ENCODE assay signal across 18 mouse cellular contexts in the genomic region with DNA sequence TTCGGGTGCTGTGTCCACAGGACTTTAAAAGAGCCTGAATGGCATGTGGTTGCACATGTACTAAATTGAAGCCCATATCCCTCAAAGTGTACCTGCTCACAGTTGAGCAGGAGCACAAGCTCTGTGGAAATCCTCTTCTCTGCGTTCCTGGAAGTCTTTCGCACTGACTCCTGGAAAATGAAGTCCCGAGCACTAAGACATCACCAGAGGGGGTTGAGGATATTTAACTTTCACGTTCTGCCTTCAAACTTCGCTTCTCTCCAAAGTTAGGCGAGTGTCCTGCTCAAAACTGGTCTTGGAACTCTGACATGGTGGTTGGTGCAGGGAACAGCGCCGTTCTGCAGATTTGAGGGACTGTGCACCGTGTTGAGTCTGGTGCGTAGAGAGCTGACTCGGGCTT. TPM values are rescaled to one million over a fixed set of nuclear protein-coding genes. Genes with fewer than 3 reads are reported as not detected.
DNase-seq lines count a peak whose midpoint lies in the region; ATAC-seq lines count a peak whose summit lies in the region.
"Had no signal": no experiment of that assay in that cellular context is flagged by ENCODE, and none has a peak within 500 bp of the region (broad histone marks: within the 10 kb centered on the region; RNA-seq: fewer than 3 reads in every experiment).

No protein-coding gene starts in this region.

- H3K27me3 ChIP-seq in heart, embryonic 10.5 days (ENCODE audit: insufficient read depth, poor library complexity, severe bottlenecking): no peaks in the 10 kb centered on the region
- H3K27me3 ChIP-seq: embryonic facial prominence, embryonic 12.5 days; heart, embryonic 13.5 days; hindbrain, embryonic 12.5 days; midbrain, embryonic 12.5 days; Patski had no signal

- no peak overlapping the region for H3K27ac ChIP-seq in heart, embryonic 10.5 days
- H3K27ac ChIP-seq: embryonic facial prominence, embryonic 12.5 days; heart, embryonic 13.5 days; hindbrain, embryonic 12.5 days; midbrain, embryonic 12.5 days; stomach, postnatal 0 days had no signal

- H3K4me3 ChIP-seq in heart, embryonic 10.5 days: no peak overlapping the region
- H3K4me3 ChIP-seq: embryonic facial prominence, embryonic 12.5 days; heart, embryonic 13.5 days; hindbrain, embryonic 12.5 days; midbrain, embryonic 12.5 days had no signal

- no peaks in the 10 kb centered on the region for H3K9me3 ChIP-seq in heart, embryonic 10.5 days
- H3K9me3 ChIP-seq: embryonic facial prominence, embryonic 12.5 days; heart, embryonic 13.5 days; hindbrain, embryonic 12.5 days; midbrain, embryonic 12.5 days had no signal

- H3K36me3 ChIP-seq in heart, embryonic 10.5 days: no peaks in the 10 kb centered on the region
- H3K36me3 ChIP-seq: embryonic facial prominence, embryonic 12.5 days; heart, embryonic 13.5 days; hindbrain, embryonic 12.5 days; midbrain, embryonic 12.5 days had no signal

- H3K4me1 ChIP-seq in heart, embryonic 10.5 days: peaks cover 7% of the 10 kb centered on the region; the same call in 1 of the 2 replicates
- H3K4me1 ChIP-seq: embryonic facial prominence, embryonic 12.5 days had no signal

- peak; percentile 23 to 42 for DNase-seq in heart, adult 18-20 months
- no peak for DNase-seq in heart, embryonic 10.5 days (ENCODE audit: low spot score)
- peak; percentile 16 to 43 for DNase-seq in left cerebral cortex, adult 18-20 months (ENCODE audit: low spot score in 2 of 2)
- no peak for DNase-seq in left cerebral cortex, postnatal 4 days
- DNase-seq in R1 (ENCODE audit: low read depth, low spot score): peak; percentile 43
- DNase-seq in layer of hippocampus, postnatal 36 days: peak; percentile 14 to 37
- DNase-seq in spleen, postnatal 10 days (ENCODE audit: low spot score in 2 of 2): no peak
- DNase-seq: cerebellum, postnatal 36 days; spleen, adult 18-20 months; thymus, postnatal 36 days had no signal

- intact Hi-C loops in left cerebral cortex, postnatal 4 days (cut with DNase I): loop anchor here (5.0 kb wide), 1 partner anchor 1455 kb away; no protein-coding TSS in a partner anchor

- no peak for ATAC-seq in CD4-positive, CD25-positive, alpha-beta regulatory T cell, adult 4 months
- ATAC-seq: intestine, embryonic 16.5 days; Patski had no signal

- 79% methylated on average over 12 of the region's 12 CpGs for WGBS in heart, embryonic 10.5 days

RNA-seq across cellular contexts. Expression of a gene that starts 3.7 kb away (rescaled TPM):
- total RNA-seq in heart, adult 18-20 months (2021): 1 to 10 TPM; 1.2 to 4.1 TPM
- 2.0 and 3.0 TPM in 2 replicates for polyA plus RNA-seq in heart, embryonic 10.5 days (2016; fragmentation: Nextera tagmentation; extraction: Ambion mirVana)
- total RNA-seq in left cerebral cortex, adult 18-20 months (2021): 1 to 10 TPM; 3.1 to 3.2 TPM
- 1 to 10 TPM; 1.2 to 2.4 TPM for total RNA-seq in left cerebral cortex, postnatal 4 days (2021)
- total RNA-seq in layer of hippocampus, postnatal 36 days (2021): 1 to 10 TPM; 2.3 to 2.5 TPM
- polyA plus RNA-seq in CD4-positive, CD25-positive, alpha-beta regulatory T cell, adult 4 months (2017; shearing (Covaris generic)): 1 to 10 TPM; 2.2 to 5.6 TPM

RNA-seq across cellular contexts. Expression of a gene that starts 4.0 kb away (rescaled TPM):
- 1 to 10 TPM; 1.0 to 1.3 TPM for total RNA-seq in heart, adult 18-20 months (2021)
- 0.23 and 0.49 TPM in 2 replicates for polyA plus RNA-seq in heart, embryonic 10.5 days (2016; fragmentation: Nextera tagmentation; extraction: Ambion mirVana)
- total RNA-seq in left cerebral cortex, adult 18-20 months (2021): under 1 TPM; 0.21 to 0.30 TPM
- total RNA-seq in left cerebral cortex, postnatal 4 days (2021): not detected
- total RNA-seq in layer of hippocampus, postnatal 36 days (2021): under 1 TPM; 0.61 to 0.67 TPM
- polyA plus RNA-seq in CD4-positive, CD25-positive, alpha-beta regulatory T cell, adult 4 months (2017; shearing (Covaris generic)): under 1 TPM; 0.24 to 0.37 TPM

RNA-seq across cellular contexts. Expression of a gene that starts 9.4 kb away (rescaled TPM):
- 1 to 10 TPM; 4.5 to 4.8 TPM for total RNA-seq in heart, adult 18-20 months (2021)
- 1.0 and 1.5 TPM in 2 replicates for polyA plus RNA-seq in heart, embryonic 10.5 days (2016; fragmentation: Nextera tagmentation; extraction: Ambion mirVana)
- total RNA-seq in left cerebral cortex, adult 18-20 months (2021): 10 to 100 TPM in 1 of 2 experiments, 1 to 10 TPM in 1; 9.5 to 10.1 TPM
- 10 to 100 TPM; 10.8 to 11.3 TPM for total RNA-seq in left cerebral cortex, postnatal 4 days (2021)
- total RNA-seq in layer of hippocampus, postnatal 36 days (2021): 10 to 100 TPM; 10.8 to 13.4 TPM
- polyA plus RNA-seq in CD4-positive, CD25-positive, alpha-beta regulatory T cell, adult 4 months (2017; shearing (Covaris generic)): 1 to 10 TPM; 2.7 to 3.2 TPM

RNA-seq across cellular contexts. Expression of a gene that starts 14.3 kb away (rescaled TPM):
- 1 to 10 TPM in 1 of 2 experiments, under 1 TPM in 1; 0.45 to 1.0 TPM for total RNA-seq in heart, adult 18-20 months (2021)
- 3.4 and 3.8 TPM in 2 replicates for polyA plus RNA-seq in heart, embryonic 10.5 days (2016; fragmentation: Nextera tagmentation; extraction: Ambion mirVana)
- 1 to 10 TPM; 2.3 to 2.4 TPM for total RNA-seq in left cerebral cortex, adult 18-20 months (2021)
- 1 to 10 TPM; 6.2 to 7.2 TPM for total RNA-seq in left cerebral cortex, postnatal 4 days (2021)
- 1 to 10 TPM; 2.5 to 2.8 TPM for total RNA-seq in layer of hippocampus, postnatal 36 days (2021)
- polyA plus RNA-seq in CD4-positive, CD25-positive, alpha-beta regulatory T cell, adult 4 months (2017; shearing (Covaris generic)): 1 to 10 TPM; 6.7 to 8.1 TPM

RNA-seq across cellular contexts. Expression of a gene that starts 51.1 kb away (rescaled TPM):
- 1 to 10 TPM; 1.4 to 1.5 TPM for total RNA-seq in heart, adult 18-20 months (2021)
- 2.1 and 2.2 TPM in 2 replicates for polyA plus RNA-seq in heart, embryonic 10.5 days (2016; fragmentation: Nextera tagmentation; extraction: Ambion mirVana)
- total RNA-seq in left cerebral cortex, adult 18-20 months (2021): 1 to 10 TPM; 5.3 to 5.5 TPM
- 1 to 10 TPM; 6.7 to 7.4 TPM for total RNA-seq in left cerebral cortex, postnatal 4 days (2021)
- 1 to 10 TPM; 4.3 to 5.3 TPM for total RNA-seq in layer of hippocampus, postnatal 36 days (2021)
- 10 to 100 TPM in 1 of 2 experiments, 1 to 10 TPM in 1; 9.5 to 10.5 TPM for polyA plus RNA-seq in CD4-positive, CD25-positive, alpha-beta regulatory T cell, adult 4 months (2017; shearing (Covaris generic))

Comparison
In these comparisons a context has a peak if more than half of its experiments do, and no peak if none do; other contexts are left out.
1. DNase-seq: peak in heart, adult 18-20 months (2 of 2), left cerebral cortex, adult 18-20 months (2 of 2), R1 (single experiment) and layer of hippocampus, postnatal 36 days (2 of 2); none in heart, embryonic 10.5 days (single experiment), left cerebral cortex, postnatal 4 days (single experiment) and spleen, postnatal 10 days (0 of 2).